Mouse (Mus musculus) kidney, adult 2 months (tissue): ENCODE results near the gene Pls1.

ENCODE experiments used
- CTCF ChIP-seq: fragments of 200-500 bp; conservative IDR thresholded peaks from 2 replicates; pipeline ENCODE4 v1.5.1; 2011; ENCODE audit warnings: low read depth, mild to moderate bottlenecking, control low read depth, low read length, moderate library complexity, mixed read lengths; ENCODE audit not compliant: insufficient read depth, insufficient read length
- POLR2A ChIP-seq: fragments of 200-500 bp; IDR thresholded peaks from one replicate; pipeline ENCODE4 v1.6.1; 2011; ENCODE audit warnings: low read depth, low read length, control low read depth

DNA sequence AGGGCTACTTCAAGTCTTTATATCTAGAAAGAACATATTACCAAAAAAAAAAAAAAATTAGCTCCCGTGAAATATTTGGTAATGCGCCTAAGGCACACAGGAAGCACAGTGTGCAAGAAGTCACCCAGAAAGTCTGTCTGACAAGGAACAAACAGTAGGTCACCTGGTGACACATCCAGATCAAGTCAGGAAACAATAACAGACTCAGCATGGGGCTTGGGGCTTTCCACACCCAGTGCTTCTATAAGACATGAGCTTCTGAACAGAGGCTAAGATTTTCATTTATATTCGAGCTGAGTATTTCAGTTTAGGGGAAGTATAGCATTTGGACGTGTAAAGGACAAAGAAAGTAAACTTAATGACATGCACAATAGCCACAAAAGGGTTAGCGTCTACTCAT lies 49.3 kb downstream of the Pls1 start:
- TF ChIP-seq POLR2A (no peak), CTCF (no peak)
